Mouse (Mus musculus): Measurements from ENCODE around the gene Wfikkn1.

The Wfikkn1 gene

DNA sequence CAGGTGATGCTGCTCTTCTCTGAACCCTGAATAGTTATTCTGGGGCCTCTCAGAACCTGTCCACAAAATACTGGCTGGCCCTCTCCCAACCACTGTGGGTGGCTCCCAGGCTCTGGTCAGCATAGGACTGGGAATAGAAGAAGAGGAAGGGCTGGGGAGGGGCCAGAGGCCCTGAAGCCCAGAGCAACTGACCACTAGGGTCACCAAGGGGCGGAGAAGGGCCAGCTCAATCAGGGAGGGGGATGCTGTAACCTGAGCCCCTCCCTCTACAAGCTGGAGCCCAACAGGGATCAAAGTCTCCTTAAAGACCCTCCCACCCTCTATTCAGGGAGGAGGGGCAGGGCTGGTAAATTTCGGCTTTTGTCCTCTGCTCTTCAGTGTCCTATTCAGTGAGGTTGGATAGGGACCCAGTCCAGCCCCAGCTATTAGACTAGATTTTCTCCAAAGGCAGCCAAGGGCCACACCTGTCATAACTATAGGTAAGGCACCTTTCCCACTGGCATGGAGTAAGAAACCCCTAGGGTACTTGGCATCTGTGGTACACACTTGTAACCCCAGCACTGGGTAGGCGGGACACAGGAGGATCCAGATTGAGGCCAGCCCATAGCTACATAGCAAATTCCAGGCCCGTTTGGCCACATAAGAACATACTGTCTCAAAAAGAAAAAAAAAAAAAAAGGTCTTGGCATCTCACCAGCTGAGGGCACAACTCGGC is at the start of gene Wfikkn1:
TSS of gene Wfikkn1 (minus strand) at position 663 of the 715 bp plus-strand sequence.
- no peak for DNase-seq

DNA sequence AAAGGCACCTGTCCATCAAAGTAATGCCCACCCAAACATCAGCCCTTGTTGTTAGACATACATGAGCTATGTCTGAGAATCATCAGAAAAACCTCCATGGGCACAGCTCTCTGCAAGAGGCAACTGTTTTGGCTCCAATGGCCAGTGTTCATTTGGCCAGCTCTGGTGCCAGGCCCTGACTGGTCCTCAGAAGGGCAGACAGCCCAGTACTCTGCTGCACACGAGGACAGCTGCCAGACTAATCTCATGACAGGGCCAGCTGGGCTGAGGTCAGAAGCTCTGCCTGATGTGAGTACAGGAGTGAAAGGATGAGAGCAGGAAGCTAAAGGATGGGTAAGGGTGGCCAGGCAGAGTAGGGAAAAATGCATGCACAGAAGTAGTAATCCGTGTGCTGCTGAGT is 44.7 kb upstream of the Wfikkn1 start:
- no peak for DNase-seq

DNA sequence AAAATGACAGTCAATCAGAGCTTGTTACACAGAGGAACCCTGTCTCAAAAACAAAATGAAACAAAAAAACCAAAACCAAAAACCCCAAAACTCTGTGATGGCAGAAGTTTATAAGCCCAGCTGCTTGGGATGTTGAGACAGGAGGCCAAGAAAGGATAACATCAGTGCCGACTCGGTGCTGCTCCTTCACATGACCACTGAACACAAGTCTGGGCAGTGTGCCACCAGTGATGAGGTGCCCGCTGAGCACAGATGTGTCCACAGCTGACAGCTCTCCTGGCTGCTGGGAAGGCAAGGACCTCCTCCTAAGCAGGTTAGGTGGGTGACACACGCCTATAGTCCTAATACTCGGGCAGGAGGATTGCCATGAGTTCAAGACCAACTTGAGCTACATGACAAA is 41.5 kb upstream of the Wfikkn1 start:
- peak; percentile 39 for DNase-seq

DNA sequence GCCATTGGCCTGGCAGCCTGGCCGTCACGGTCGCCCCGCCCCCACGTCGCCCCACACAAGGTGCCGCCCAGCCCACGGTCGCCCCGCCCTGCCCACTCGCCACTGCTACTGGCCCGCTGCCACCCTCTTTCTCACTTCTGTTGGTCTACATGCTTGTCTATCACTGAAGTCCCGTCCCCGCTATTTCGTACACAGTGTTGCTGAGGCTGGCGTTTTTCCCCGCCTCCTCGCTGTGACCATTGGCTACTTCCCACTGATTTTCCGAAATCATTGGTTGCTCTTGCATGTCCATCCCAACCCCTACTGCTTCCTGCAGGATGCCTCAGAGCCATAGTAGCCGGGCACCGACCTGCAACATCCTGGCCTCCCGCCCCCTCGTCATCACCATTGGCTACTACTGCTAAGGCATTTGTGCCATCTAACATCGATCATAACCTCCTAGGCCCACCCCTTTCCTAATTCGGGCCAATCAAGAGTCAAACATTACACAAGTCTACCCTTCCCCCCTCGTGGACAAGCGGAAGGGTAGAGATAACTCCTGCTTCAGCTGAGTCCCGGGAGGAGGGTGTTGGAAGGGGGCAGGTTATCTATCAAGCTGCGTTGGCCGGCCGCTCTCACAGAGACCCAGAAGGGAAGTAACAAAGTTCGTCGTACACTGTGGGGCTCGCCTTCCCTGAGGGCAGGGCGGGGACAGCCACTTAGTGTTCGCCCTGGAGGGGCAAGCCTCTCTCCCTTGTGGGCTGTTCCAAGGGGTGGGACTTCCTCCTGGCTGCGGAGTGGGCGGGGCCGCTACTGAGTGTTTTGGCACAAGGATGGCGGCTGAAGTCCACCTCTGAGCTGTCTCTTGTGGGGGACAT is 39.4 kb upstream of the Wfikkn1 start:
- peak; percentile 100 for DNase-seq

GRCm38 (mm10) chr17:25919144-25919785 is 38.6 kb upstream of the Wfikkn1 start, which contains the start of gene Rab40c:
Gene Rab40c, minus strand, starts transcription at chr17:25919727.
- DNase-seq = no peak

GRCm38 (mm10) chr17:25918037-25918750 is 37.5 kb upstream of the Wfikkn1 start:
- no peak for DNase-seq

- DNase-seq = no peak
Measured at GRCm38 (mm10) chr17:25916931-25917647, 36.4 kb upstream of the Wfikkn1 start.

- no peak for DNase-seq
Measured at GRCm38 (mm10) chr17:25914295-25914694, 33.6 kb upstream of the Wfikkn1 start.

DNA sequence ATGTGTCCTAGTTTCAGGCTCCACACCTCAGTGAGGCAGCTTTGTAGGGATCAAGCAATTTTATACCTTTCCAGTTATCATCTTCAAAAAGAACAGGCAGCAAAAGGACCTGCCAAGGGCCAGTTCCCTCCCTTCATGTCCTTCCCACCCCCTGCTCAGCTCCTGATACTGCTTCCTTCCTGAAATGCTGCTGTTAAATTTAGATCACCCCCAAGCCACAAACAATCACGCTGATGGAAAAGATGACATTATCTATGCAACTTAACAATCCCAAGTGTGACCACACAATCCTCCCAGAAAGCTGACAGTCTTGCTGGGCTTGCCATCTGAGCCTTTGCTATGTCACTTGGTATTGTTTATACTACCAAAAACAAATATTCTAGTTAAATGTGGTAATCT is 33.2 kb upstream of the Wfikkn1 start:
- no peak for DNase-seq

DNA sequence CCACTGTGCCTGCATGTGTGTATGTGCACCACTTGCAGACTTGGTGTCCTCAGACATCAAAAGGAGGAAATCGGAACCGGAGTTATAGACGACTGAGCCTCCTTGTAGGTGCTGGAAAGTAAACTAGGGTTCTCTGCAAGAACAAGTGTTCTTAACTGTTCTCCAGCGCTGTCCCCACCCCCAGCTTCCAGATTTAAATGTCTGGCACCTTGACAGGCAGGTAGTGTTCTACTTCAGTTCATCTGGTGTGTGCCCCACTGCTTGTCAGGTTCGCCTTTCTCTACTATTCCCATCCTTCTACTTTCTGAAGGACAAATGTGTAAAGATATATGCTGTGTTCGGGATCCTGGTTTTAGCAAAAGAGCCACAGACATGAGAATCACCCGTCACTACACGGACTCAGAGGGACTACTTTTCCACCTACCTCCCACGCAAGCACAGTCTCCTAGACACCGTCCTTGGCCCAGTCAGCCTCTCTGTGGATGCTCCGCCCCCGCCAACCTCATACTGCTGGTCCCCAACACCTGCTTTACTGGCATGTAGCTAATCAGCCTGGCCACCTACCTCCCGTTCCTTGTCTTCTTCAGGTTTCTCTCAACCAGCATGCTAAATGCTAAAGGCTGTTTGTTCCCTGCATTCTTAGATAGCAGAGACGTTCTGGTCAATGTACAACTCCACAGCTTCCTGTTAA is 32.7 kb upstream of the Wfikkn1 start:
- DNase-seq = peak; percentile 57

DNA sequence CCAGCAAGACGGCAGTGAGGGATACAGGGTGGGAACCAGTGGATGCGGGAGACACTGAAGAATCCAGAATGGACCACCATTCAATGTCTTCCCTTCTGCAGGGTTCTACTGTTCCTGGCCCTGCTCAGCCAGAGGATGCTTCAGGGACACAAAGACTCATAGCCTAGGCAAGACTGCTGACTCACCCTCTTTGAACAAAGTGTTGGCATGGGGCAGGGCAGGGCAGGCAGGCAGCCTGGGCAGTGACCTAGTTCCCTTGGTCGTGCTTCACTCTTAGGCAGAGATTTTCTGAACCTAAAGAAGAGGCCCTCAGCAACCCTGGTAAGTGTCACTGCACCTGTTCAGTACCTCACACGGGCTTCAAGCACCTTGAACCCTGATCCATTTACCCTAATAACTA is 31.2 kb upstream of the Wfikkn1 start:
- peak; percentile 33 for DNase-seq

DNA sequence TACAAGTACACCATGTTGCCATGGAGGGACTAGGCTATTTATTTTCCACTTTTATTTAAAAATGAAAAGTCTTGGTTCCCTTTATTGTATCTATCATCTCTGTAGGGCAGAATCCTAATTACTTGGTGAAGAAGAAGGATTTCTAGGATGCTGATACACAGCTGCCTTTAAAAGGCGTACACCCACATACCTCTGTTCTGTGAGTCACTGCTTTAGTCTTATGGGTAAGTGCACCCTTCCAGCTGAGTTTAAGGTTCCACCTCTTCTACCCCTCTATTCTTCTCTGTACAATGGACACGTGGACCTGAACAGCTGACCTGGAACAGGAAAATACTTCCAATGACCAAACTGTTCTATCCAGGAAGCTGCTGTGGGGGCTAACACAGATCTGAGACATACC is 27.0 kb upstream of the Wfikkn1 start:
- DNase-seq = no peak

GRCm38 (mm10) chr17:25903061-25903460 is 22.4 kb upstream of the Wfikkn1 start:
- DNase-seq = no peak

GRCm38 (mm10) chr17:25900193-25900592 is 19.5 kb upstream of the Wfikkn1 start:
- no peak for DNase-seq

DNA sequence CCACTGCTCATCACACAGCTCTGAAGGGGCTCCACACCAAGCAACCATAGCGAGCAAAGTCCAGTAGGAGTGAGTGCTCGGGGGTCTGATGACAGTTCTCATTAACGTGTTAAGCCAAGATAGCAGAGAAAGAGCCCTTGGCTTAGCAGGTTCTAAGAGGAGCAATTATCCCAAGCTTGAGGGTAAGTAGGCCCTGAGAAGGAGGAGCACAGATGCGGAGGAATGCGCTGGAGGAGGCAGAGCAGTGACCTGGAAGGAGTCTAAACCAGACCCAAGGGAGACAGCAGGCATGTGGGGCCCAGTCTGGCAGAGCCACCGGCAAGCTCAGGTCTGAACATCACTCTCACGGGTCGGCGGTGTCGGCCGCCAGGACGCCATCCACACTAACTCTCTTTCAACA is 15.2 kb upstream of the Wfikkn1 start:
- no peak for DNase-seq

DNA sequence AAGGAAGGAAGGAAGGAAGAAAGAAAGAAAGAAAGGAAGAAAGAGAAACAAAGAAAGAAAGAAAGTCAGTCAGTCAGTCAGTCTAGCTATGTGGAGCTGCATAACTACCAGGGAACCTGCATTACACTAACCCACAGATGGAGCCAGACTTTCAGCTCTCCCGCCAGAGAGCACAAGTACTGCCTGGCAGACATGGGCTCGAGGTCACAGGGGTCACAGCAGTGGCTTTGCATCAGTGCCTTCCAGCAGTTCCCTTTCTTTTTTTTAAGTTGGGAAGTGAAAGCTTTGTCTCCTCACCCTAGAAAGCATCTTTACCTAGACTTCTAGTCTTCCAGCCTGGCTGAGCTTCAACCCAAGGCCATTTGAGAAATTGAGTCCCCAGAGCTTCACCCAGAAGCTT is 14.8 kb upstream of the Wfikkn1 start:
- peak; percentile 54 for DNase-seq

- peak; percentile 57 for DNase-seq
Measured at GRCm38 (mm10) chr17:25893975-25894617, 13.4 kb upstream of the Wfikkn1 start.

- no peak for DNase-seq
Measured at GRCm38 (mm10) chr17:25888837-25889236, 8.2 kb upstream of the Wfikkn1 start.

GRCm38 (mm10) chr17:25887467-25887866 is 6.8 kb upstream of the Wfikkn1 start:
- DNase-seq = no peak

- DNase-seq = no peak
Measured at GRCm38 (mm10) chr17:25886806-25887205, 6.1 kb upstream of the Wfikkn1 start.

- DNase-seq = peak; percentile 38
Measured at GRCm38 (mm10) chr17:25885636-25886035, 5.0 kb upstream of the Wfikkn1 start.
